Comparison of ENCODE assay signal across 11 mouse cellular contexts in the genomic region with DNA sequence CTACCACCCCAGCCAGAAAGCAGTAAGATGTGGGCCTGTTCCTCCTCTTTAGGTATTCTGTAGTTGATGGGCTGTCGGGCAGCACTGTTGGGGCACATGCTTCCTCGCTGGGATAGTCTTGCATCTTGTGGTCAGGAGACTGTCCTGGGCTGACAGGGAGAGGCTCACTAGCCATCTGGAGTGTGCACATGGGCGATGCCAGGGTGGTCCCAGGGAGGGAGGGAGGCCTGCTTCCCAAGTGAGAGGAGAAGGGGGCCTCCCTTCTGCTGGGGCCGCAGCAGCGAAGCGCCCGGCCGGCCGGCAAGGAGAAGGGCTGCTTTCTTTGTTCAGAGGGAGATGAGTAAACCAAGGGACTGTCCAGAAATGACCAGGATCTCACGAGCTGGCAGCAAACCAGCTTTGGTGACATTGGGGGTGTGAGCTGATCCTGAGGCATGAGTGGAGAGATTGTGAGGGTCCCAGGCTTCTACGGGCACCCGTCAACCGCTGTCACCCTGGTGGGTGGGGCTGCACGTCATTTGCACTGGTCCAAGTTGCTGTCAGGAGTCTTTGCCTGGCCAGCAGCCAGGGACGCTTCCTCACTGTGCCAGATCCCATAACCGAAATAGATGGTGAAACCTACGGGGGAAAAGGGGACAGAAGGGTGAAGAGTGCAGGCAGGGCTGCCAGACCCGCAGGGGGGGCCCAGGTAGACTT.
DNase-seq lines count a peak whose midpoint lies in the region; ATAC-seq lines count a peak whose summit lies in the region.
"Had no signal": no experiment of that assay in that cellular context is flagged by ENCODE, and none has a peak within 500 bp of the region (broad histone marks: within the 10 kb centered on the region; RNA-seq: fewer than 3 reads in every experiment).

No protein-coding gene starts in this region.

- no peak overlapping the region for H3K4me3 ChIP-seq in embryonic facial prominence, embryonic 12.5 days
- no peak overlapping the region for H3K4me3 ChIP-seq in embryonic facial prominence, embryonic 10.5 days
- no peak overlapping the region for H3K4me3 ChIP-seq in hindbrain, embryonic 13.5 days
- no peak overlapping the region for H3K4me3 ChIP-seq in hindbrain, embryonic 12.5 days
- no peak overlapping the region for H3K4me3 ChIP-seq in midbrain, embryonic 13.5 days (replicated peaks)
- no peak overlapping the region for H3K4me3 ChIP-seq in midbrain, embryonic 10.5 days
- H3K4me3 ChIP-seq: limb, embryonic 12.5 days; midbrain, embryonic 12.5 days had no signal

- H3K9me3 ChIP-seq in embryonic facial prominence, embryonic 12.5 days = no peaks in the 10 kb centered on the region
- H3K9me3 ChIP-seq in embryonic facial prominence, embryonic 10.5 days = no peaks in the 10 kb centered on the region
- H3K9me3 ChIP-seq in hindbrain, embryonic 13.5 days = no peaks in the 10 kb centered on the region
- no peaks in the 10 kb centered on the region for H3K9me3 ChIP-seq in hindbrain, embryonic 12.5 days (replicated peaks)
- no peaks in the 10 kb centered on the region for H3K9me3 ChIP-seq in midbrain, embryonic 13.5 days
- no peaks in the 10 kb centered on the region for H3K9me3 ChIP-seq in midbrain, embryonic 10.5 days (replicated peaks)
- H3K9me3 ChIP-seq: limb, embryonic 12.5 days; midbrain, embryonic 12.5 days had no signal

- no peaks in the 10 kb centered on the region for H3K4me1 ChIP-seq in embryonic facial prominence, embryonic 12.5 days
- no peaks in the 10 kb centered on the region for H3K4me1 ChIP-seq in embryonic facial prominence, embryonic 10.5 days
- H3K4me1 ChIP-seq in hindbrain, embryonic 13.5 days (replicated peaks) = peaks cover 13% of the 10 kb centered on the region
- 0 out of 2 replicates have a peak, but pooled peaks cover 5% of the 10 kb centered on the region for H3K4me1 ChIP-seq in hindbrain, embryonic 12.5 days
- H3K4me1 ChIP-seq in midbrain, embryonic 13.5 days (replicated peaks) = 0 out of 2 replicates have a peak, but pooled peaks cover 4% of the 10 kb centered on the region
- H3K4me1 ChIP-seq in midbrain, embryonic 10.5 days = no peaks in the 10 kb centered on the region
- H3K4me1 ChIP-seq: midbrain, embryonic 12.5 days had no signal

- no peak overlapping the region for H3K4me2 ChIP-seq in embryonic facial prominence, embryonic 12.5 days (replicated peaks)
- H3K4me2 ChIP-seq in hindbrain, embryonic 13.5 days = no peak overlapping the region
- H3K4me2 ChIP-seq in hindbrain, embryonic 12.5 days (replicated peaks) = no peak overlapping the region
- no peak overlapping the region for H3K4me2 ChIP-seq in midbrain, embryonic 13.5 days (replicated peaks)
- H3K4me2 ChIP-seq: limb, embryonic 12.5 days; midbrain, embryonic 12.5 days had no signal

- H3K36me3 ChIP-seq in embryonic facial prominence, embryonic 12.5 days = no peaks in the 10 kb centered on the region; the same call in 1 of the 2 replicates
- H3K36me3 ChIP-seq in embryonic facial prominence, embryonic 10.5 days (replicated peaks) = peaks cover 49% of the 10 kb centered on the region
- H3K36me3 ChIP-seq in hindbrain, embryonic 13.5 days = peaks cover 27% of the 10 kb centered on the region
- 0 out of 2 replicates have a peak, but pooled peaks cover 3% of the 10 kb centered on the region for H3K36me3 ChIP-seq in hindbrain, embryonic 12.5 days
- peaks cover 27% of the 10 kb centered on the region for H3K36me3 ChIP-seq in midbrain, embryonic 13.5 days
- H3K36me3 ChIP-seq in midbrain, embryonic 10.5 days = peaks cover 37% of the 10 kb centered on the region

- no peak overlapping the region for H3K9ac ChIP-seq in embryonic facial prominence, embryonic 12.5 days
- no peak overlapping the region for H3K9ac ChIP-seq in hindbrain, embryonic 13.5 days
- H3K9ac ChIP-seq in hindbrain, embryonic 12.5 days = no peak overlapping the region
- no peak overlapping the region for H3K9ac ChIP-seq in midbrain, embryonic 13.5 days (replicated peaks)
- H3K9ac ChIP-seq: limb, embryonic 12.5 days; liver, postnatal 0 days; midbrain, embryonic 12.5 days had no signal

- H3K27me3 ChIP-seq in embryonic facial prominence, embryonic 12.5 days = no peaks in the 10 kb centered on the region
- H3K27me3 ChIP-seq in embryonic facial prominence, embryonic 10.5 days (replicated peaks; ENCODE audit: low read depth, poor library complexity, severe bottlenecking) = no peaks in the 10 kb centered on the region
- H3K27me3 ChIP-seq in hindbrain, embryonic 13.5 days = no peaks in the 10 kb centered on the region
- no peaks in the 10 kb centered on the region for H3K27me3 ChIP-seq in hindbrain, embryonic 12.5 days
- no peaks in the 10 kb centered on the region for H3K27me3 ChIP-seq in midbrain, embryonic 13.5 days
- H3K27me3 ChIP-seq in midbrain, embryonic 10.5 days (ENCODE audit: low read depth, poor library complexity, severe bottlenecking) = no peaks in the 10 kb centered on the region
- H3K27me3 ChIP-seq: limb, embryonic 12.5 days; midbrain, embryonic 12.5 days had no signal

- ATAC-seq in embryonic facial prominence, embryonic 12.5 days (ENCODE audit: insufficient number of reproducible peaks, insufficient read depth, low FRiP score, low TSS enrichment) = 0 out of 2 replicates have a peak, but pooled peaks have one; percentile 17
- peak; percentile 62 for ATAC-seq in hindbrain, embryonic 13.5 days (ENCODE audit: low FRiP score)
- ATAC-seq in hindbrain, embryonic 12.5 days (ENCODE audit: low FRiP score) = no peak; the same call in none of the 2 replicates
- peak; percentile 56 for ATAC-seq in midbrain, embryonic 13.5 days
- 0 out of 2 replicates have a peak, but pooled peaks have one; percentile 12 for ATAC-seq in megakaryocyte-erythroid progenitor cell, adult 5-6 weeks (replicated peaks; ENCODE audit: low FRiP score, low TSS enrichment, poor library complexity, severe bottlenecking)

- no peak for DNase-seq in embryonic facial prominence, embryonic 10.5 days (ENCODE audit: low spot score)
- no peak for DNase-seq in midbrain, embryonic 10.5 days (ENCODE audit: low spot score)
- no peak for DNase-seq in embryo, embryonic 10.5 days (ENCODE audit: low spot score)

- WGBS in embryonic facial prominence, embryonic 12.5 days = 86% methylated on average over 18 of the region's 18 CpGs
- WGBS in embryonic facial prominence, embryonic 10.5 days = 84% methylated on average over 18 of the region's 18 CpGs
- WGBS in hindbrain, embryonic 13.5 days = 84% methylated on average over 18 of the region's 18 CpGs
- WGBS in hindbrain, embryonic 12.5 days = 88% methylated on average over 18 of the region's 18 CpGs
- WGBS in midbrain, embryonic 13.5 days = 85% methylated on average over 18 of the region's 18 CpGs
- WGBS in midbrain, embryonic 10.5 days = 85% methylated on average over 18 of the region's 18 CpGs

- no peak overlapping the region for H3K27ac ChIP-seq in embryonic facial prominence, embryonic 12.5 days
- no peak overlapping the region for H3K27ac ChIP-seq in embryonic facial prominence, embryonic 10.5 days (replicated peaks)
- H3K27ac ChIP-seq in hindbrain, embryonic 13.5 days = no peak overlapping the region
- no peak overlapping the region for H3K27ac ChIP-seq in hindbrain, embryonic 12.5 days
- H3K27ac ChIP-seq in midbrain, embryonic 13.5 days = no peak overlapping the region
- H3K27ac ChIP-seq in midbrain, embryonic 10.5 days (replicated peaks) = no peak overlapping the region
- H3K27ac ChIP-seq: limb, embryonic 12.5 days; midbrain, embryonic 12.5 days had no signal
